Mouse (Mus musculus) stomach, embryonic 16.5 days (tissue): ENCODE data around the gene Cdc42ep5. TPM values are rescaled to one million over a fixed set of nuclear protein-coding genes. Genes with fewer than 3 reads are reported as not detected.

Source experiments
- ATAC-seq: fragments of 200-750 bp; cut with Nextera tagmentation; 2 replicates; pipeline ENCODE4 v1.8.0; 2017; ENCODE audit warnings: moderate number of reproducible peaks, moderate TSS enrichment; ENCODE audit not compliant: insufficient read depth, low FRiP score
- H3K27ac ChIP-seq: fragments of 300-500 bp; sonication (generic); 2 replicates; pipeline ENCODE4 v1.5.1; 2014; ENCODE audit warnings: low read length
- H3K27me3 ChIP-seq: fragments of 300-500 bp; sonication (generic); 2 replicates; pipeline ENCODE4 v1.6.1; 2014; ENCODE audit warnings: low read length, control low read depth, mixed read lengths; ENCODE audit not compliant: control insufficient read depth, insufficient read depth
- H3K36me3 ChIP-seq: fragments of 300-500 bp; sonication (generic); 2 replicates; pipeline ENCODE4 v1.6.1; 2014; ENCODE audit warnings: low read length; ENCODE audit not compliant: control insufficient read depth, insufficient read depth
- H3K4me1 ChIP-seq: fragments of 300-500 bp; sonication (generic); 2 replicates; pipeline ENCODE4 v1.6.1; 2014; ENCODE audit warnings: low read length, control low read depth, mixed read lengths; ENCODE audit not compliant: control insufficient read depth, insufficient read depth
- H3K4me2 ChIP-seq: fragments of 300-500 bp; sonication (generic); 2 replicates; pipeline ENCODE4 v1.6.1; 2014; ENCODE audit warnings: low read depth, low read length, mixed read lengths
- H3K4me3 ChIP-seq: fragments of 300-500 bp; sonication (generic); replicated peaks from 2 replicates; pipeline ENCODE4 v1.5.1; 2014; ENCODE audit warnings: mild to moderate bottlenecking, low read length
- H3K9ac ChIP-seq: fragments of 300-500 bp; sonication (generic); 2 replicates; pipeline ENCODE4 v1.6.1; 2014; ENCODE audit warnings: low read length
- H3K9me3 ChIP-seq: fragments of 300-500 bp; sonication (generic); replicated peaks from 2 replicates; pipeline ENCODE4 v1.6.1; 2016; ENCODE audit warnings: low read length, control low read depth; ENCODE audit not compliant: control insufficient read depth
- WGBS: fragments of 180-500 bp; shearing (Covaris S2); extraction: QIAGEN DNeasy Blood & Tissue Kit; methylation state at CpG from one replicate; pipeline ENCODE4 v1.1.7; 2014; 5-methylcytosine and 5-hydroxymethylcytosine counted together
- polyA plus RNA-seq: library from polyadenylated mRNA; unstranded; fragments of >200 nt; fragmentation: Nextera tagmentation; extraction: Ambion mirVana; gene quantifications from 2 replicates; pipeline ENCODE4 v1.2.1, GENCODE M21; 2015

Cdc42ep5 gene
- polyA plus RNA-seq, 1 experiment from 2014 or later: 81.9 TPM

DNA sequence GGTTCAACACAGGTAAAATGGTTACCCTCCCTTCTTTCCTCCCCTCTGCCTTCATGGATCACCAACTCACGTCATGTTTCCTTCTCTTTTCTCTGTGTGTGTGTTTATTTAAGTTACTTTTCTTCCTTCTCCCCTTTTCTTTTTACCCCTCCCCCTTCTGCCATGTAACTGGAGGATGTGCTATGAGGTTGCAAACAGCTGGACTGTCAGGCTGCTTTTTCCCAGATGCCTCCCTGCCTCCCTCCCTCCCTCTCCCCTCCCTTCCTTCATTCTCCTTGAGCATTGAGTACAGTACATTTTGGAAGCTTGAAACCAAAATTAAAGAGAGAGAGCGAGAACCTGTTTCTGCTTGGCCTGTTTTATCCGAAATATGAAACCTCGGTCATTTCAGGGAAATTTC lies 16.8 kb downstream of the Cdc42ep5 start:
- peak overlapping the region; percentile 90; the same call in 1 of the 2 replicates for H3K4me2 ChIP-seq
- no peaks in the 10 kb centered on the region for H3K9me3 ChIP-seq
- WGBS: 68% methylated on average over 4 of the region's 4 CpGs
- H3K9ac ChIP-seq: no peak overlapping the region; the same call in 1 of the 2 replicates
- ATAC-seq: no peak
- H3K4me3 ChIP-seq: peak overlapping the region; percentile 78; the same call in 1 of the 2 replicates
- H3K27me3 ChIP-seq: no peaks in the 10 kb centered on the region
- H3K36me3 ChIP-seq: peaks cover 41% of the 10 kb centered on the region
- peak overlapping the region; percentile 99; the same call in 1 of the 2 replicates for H3K27ac ChIP-seq
- peaks cover 39% of the 10 kb centered on the region for H3K4me1 ChIP-seq

- H3K4me2 ChIP-seq: no peak overlapping the region
- H3K9ac ChIP-seq: peak overlapping the region; percentile 37; the same call in 1 of the 2 replicates
- no peak overlapping the region for H3K4me3 ChIP-seq
- ATAC-seq: no peak
- peaks cover 39% of the 10 kb centered on the region for H3K4me1 ChIP-seq
- H3K36me3 ChIP-seq: peaks cover 41% of the 10 kb centered on the region
- no peaks in the 10 kb centered on the region for H3K9me3 ChIP-seq
- H3K27ac ChIP-seq: no peak overlapping the region
- H3K27me3 ChIP-seq: no peaks in the 10 kb centered on the region
- 74% methylated on average over 20 of the region's 20 CpGs for WGBS
Measured at GRCm38 (mm10) chr7:4147371-4147770, 17.3 kb downstream of the Cdc42ep5 start.

GRCm38 (mm10) chr7:4146241-4147180 lies 18.1 kb downstream of the Cdc42ep5 start:
- H3K9ac ChIP-seq: peak overlapping the region; percentile 37; the same call in 1 of the 2 replicates
- no peaks in the 10 kb centered on the region for H3K27me3 ChIP-seq
- no peak for ATAC-seq
- no peak overlapping the region for H3K4me2 ChIP-seq
- H3K4me1 ChIP-seq: peaks cover 37% of the 10 kb centered on the region
- WGBS: 87% methylated on average over 23 of the region's 23 CpGs
- no peaks in the 10 kb centered on the region for H3K9me3 ChIP-seq
- no peak overlapping the region for H3K4me3 ChIP-seq
- H3K36me3 ChIP-seq: peaks cover 44% of the 10 kb centered on the region
- H3K27ac ChIP-seq: 0 out of 2 replicates have a peak overlapping the region, but pooled peaks have one; percentile 11

DNA sequence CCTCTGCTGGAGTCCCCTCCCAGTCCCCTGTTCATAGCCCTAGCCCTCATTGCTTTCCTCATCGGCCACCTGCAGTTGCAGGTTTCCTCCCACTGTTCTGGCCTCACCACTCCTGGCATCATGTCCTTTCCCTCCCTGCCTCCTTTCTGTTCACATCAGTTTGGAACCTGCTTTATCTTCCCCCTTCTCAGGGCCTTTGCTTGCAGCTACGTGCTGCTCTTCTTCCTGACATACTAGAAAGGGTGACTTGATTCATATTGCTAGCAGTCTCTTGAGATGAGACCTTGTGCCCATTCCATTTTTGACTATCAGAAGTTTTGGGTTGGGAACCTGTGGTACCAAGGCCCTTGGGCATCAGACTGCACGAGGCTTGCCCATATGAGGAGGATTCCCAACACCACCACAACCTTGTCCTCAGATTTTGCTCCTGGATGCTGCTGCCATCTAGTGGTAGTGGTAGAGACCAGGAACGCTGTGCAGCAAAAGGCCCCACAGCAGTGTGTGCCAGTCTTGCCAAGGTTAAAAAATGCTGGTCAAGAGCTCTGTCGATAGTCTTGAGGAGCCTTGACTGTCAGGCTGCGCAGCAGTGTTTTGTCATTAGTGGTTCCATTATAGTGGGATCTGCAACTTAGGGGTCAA lies 19.0 kb downstream of the Cdc42ep5 start:
- peaks cover 46% of the 10 kb centered on the region for H3K36me3 ChIP-seq
- H3K4me2 ChIP-seq: no peak overlapping the region
- 67% methylated on average over 6 of the region's 6 CpGs for WGBS
- no peaks in the 10 kb centered on the region for H3K9me3 ChIP-seq
- ATAC-seq: no peak
- no peak overlapping the region for H3K4me3 ChIP-seq
- peaks cover 28% of the 10 kb centered on the region for H3K4me1 ChIP-seq
- no peak overlapping the region for H3K9ac ChIP-seq
- H3K27me3 ChIP-seq: no peaks in the 10 kb centered on the region
- H3K27ac ChIP-seq: no peak overlapping the region

DNA sequence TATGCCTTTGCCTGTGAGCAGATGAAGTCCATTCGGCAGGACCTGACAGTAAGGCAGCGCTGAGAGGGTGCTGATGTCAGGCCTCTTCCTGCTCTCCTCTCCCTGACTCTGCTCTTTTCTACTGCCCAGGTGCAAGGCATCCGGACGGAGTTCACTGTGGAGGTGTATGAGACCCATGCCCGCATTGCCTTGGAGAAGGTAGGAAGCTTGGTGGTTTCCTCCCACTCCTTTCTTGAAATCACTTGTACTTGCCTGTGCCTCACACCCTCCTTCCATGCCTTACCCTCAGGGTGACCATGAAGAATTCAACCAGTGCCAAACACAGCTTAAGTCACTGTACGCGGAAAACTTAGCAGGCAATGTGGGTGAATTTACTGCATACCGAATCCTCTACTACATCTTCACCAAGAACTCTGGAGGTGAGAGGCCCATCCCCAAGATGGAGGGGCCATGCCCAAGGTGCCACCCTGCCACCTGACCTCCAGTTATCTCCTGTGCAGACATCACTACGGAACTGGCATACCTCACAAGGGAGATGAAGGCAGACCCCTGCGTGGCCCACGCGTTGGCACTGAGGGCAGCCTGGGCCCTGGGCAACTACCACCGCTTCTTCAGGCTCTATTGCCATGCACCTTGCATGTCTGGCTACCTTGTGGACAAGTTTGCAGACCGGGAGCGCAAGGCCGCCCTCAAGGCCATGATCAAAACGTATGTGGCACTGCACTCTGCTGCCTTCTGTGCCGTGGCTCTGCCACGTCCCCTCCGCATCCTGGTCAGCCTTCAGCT lies 19.7 kb downstream of the Cdc42ep5 start:
- Histone ChIP-seq H3K4me2 (no peak overlapping the region), H3K9me3 (no peaks in the 10 kb centered on the region), H3K36me3 (peaks cover 51% of the 10 kb centered on the region), H3K4me3 (no peak overlapping the region), H3K27me3 (no peaks in the 10 kb centered on the region), H3K27ac (no peak overlapping the region), H3K4me1 (peaks cover 21% of the 10 kb centered on the region), H3K9ac (no peak overlapping the region)
- ATAC-seq: no peak
- WGBS: 92% methylated on average over 20 of the region's 20 CpGs

DNA sequence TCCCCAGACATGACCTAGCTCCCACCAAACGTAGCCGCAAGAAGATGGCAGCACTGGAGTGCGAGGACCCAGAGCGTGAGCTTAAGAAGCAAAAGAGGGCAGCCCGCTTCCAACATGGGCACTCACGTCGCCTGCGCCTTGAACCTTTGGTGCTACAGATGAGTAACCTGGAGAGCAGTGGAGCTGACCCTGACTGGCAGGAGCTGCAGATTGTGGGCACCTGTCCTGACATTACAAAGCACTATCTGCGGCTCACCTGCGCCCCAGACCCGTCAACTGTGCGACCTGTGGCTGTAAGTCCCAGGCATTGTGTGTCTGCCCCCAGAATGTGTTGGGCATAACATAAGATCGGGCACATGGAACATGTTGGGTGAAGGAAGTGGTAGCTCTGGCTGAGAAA lies 20.6 kb downstream of the Cdc42ep5 start:
- WGBS: 94% methylated on average over 13 of the region's 13 CpGs
- no peak overlapping the region for H3K9ac ChIP-seq
- no peak overlapping the region for H3K27ac ChIP-seq
- no peaks in the 10 kb centered on the region for H3K9me3 ChIP-seq
- H3K27me3 ChIP-seq: no peaks in the 10 kb centered on the region
- no peak for ATAC-seq
- no peak overlapping the region for H3K4me3 ChIP-seq
- H3K4me2 ChIP-seq: no peak overlapping the region
- peaks cover 20% of the 10 kb centered on the region for H3K4me1 ChIP-seq
- peaks cover 58% of the 10 kb centered on the region for H3K36me3 ChIP-seq

DNA sequence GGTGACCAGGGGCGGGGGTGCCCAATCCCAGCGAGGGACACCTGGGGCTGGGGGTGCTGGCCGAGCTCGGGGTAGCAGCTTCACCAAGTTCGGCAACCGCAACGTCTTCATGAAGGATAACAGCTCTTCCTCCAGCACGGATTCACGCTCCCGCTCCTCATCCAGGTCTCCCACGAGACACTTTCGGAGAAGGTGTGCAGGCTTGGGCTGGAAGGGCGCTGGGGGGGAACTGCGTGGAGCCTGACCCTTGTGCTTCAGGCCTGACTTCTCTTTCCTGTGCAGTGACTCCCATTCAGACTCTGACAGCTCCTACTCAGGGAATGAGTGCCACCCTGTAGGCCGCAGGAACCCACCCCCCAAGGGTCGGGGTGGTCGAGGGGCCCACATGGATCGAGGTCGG lies 21.2 kb downstream of the Cdc42ep5 start:
- Histone ChIP-seq H3K9ac (no peak overlapping the region), H3K9me3 (no peaks in the 10 kb centered on the region), H3K27me3 (no peaks in the 10 kb centered on the region), H3K36me3 (peaks cover 58% of the 10 kb centered on the region), H3K4me3 (no peak overlapping the region), H3K4me1 (peaks cover 20% of the 10 kb centered on the region), H3K27ac (no peak overlapping the region), H3K4me2 (no peak overlapping the region)
- no peak for ATAC-seq
- WGBS: 95% methylated on average over 19 of the region's 19 CpGs

DNA sequence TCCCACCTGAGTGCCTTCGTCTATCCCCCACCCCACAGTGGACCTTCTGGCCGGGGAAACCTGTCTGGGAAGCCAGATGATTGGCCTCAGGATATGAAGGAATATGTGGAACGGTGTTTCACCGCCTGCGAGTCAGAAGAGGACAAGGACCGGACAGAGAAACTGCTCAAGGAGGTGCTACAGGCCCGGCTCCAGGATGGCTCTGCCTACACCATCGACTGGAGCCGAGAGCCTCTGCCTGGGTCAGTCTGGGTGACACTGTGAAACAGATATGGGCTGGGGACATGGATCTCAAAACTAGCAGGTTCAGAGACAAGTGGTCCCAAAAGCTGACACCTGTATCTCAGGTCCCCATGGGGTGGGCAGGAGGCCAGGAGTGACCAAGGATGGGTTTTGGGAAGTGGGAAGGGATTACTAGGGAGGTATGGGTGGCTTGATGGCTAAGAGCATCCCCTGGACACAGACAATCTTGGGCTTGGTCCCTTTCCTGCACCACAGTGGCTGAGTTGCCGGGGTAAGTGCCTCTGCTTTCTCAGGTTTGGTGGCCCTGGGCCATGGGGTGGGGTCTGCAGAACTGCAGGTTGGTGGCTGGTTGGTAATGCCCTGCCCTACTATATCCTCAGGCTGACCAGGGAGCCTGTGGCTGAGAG lies 21.7 kb downstream of the Cdc42ep5 start:
- H3K9ac ChIP-seq: no peak overlapping the region
- no peak overlapping the region for H3K27ac ChIP-seq
- H3K9me3 ChIP-seq: no peaks in the 10 kb centered on the region
- WGBS: 96% methylated on average over 10 of the region's 10 CpGs
- H3K36me3 ChIP-seq: peaks cover 58% of the 10 kb centered on the region
- no peak for ATAC-seq
- H3K4me2 ChIP-seq: no peak overlapping the region
- H3K4me3 ChIP-seq: no peak overlapping the region
- no peaks in the 10 kb centered on the region for H3K27me3 ChIP-seq
- peaks cover 20% of the 10 kb centered on the region for H3K4me1 ChIP-seq
